Mouse (Mus musculus) thymus, adult 2 months (tissue): ENCODE data around the gene Mogat2. TPM values are rescaled to one million over a fixed set of nuclear protein-coding genes. Genes with fewer than 3 reads are reported as not detected.

Experiments
- DNase-seq: peaks from one replicate; pipeline ENCODE4 v3.0.0; 2021
- H3K27ac ChIP-seq: fragments of 200-500 bp; 2 replicates; pipeline ENCODE4 v1.5.1; 2012; ENCODE audit warnings: low read length, control low read depth; ENCODE audit not compliant: control insufficient read depth, insufficient read depth
- H3K27me3 ChIP-seq: fragments of 200-500 bp; 2 replicates; pipeline ENCODE4 v1.6.1; 2012; ENCODE audit warnings: mild to moderate bottlenecking, low read length, moderate library complexity, mixed read lengths; ENCODE audit not compliant: control insufficient read depth, insufficient read depth
- H3K36me3 ChIP-seq: fragments of 200-500 bp; 2 replicates; pipeline ENCODE4 v1.6.1; 2012; ENCODE audit warnings: mild to moderate bottlenecking, low read length, moderate library complexity; ENCODE audit not compliant: control insufficient read depth, insufficient read depth
- H3K4me1 ChIP-seq: fragments of 200-500 bp; replicated peaks from 2 replicates; pipeline ENCODE4 v1.6.1; 2012; ENCODE audit warnings: low read length; ENCODE audit not compliant: control insufficient read depth, insufficient read depth
- H3K4me3 ChIP-seq: fragments of 200-500 bp; 2 replicates; pipeline ENCODE4 v1.5.1; 2012; ENCODE audit warnings: mild to moderate bottlenecking, low read length, control low read depth, moderate library complexity; ENCODE audit not compliant: control insufficient read depth, insufficient read depth
- CTCF ChIP-seq: fragments of 200-500 bp; IDR thresholded peaks from 2 replicates; pipeline ENCODE4 v1.5.1; 2012; ENCODE audit warnings: mild to moderate bottlenecking, control low read depth, low read length, moderate library complexity, borderline replicate concordance; ENCODE audit not compliant: control insufficient read depth, poor library complexity, insufficient read depth; ENCODE audit errors: extremely low read depth
- POLR2A ChIP-seq: fragments of 200-500 bp; IDR thresholded peaks from 2 replicates; pipeline ENCODE4 v1.6.1; 2012; ENCODE audit warnings: mild to moderate bottlenecking, low read length, control low read depth, moderate library complexity; ENCODE audit not compliant: control insufficient read depth, poor library complexity, insufficient read depth; ENCODE audit errors: extremely low read depth
- WGBS: fragments of 180-500 bp; shearing (Covaris S2); methylation state at CpG from one replicate; pipeline ENCODE4 v1.1.7; 2018; 5-methylcytosine and 5-hydroxymethylcytosine counted together
- polyA plus RNA-seq: library from polyadenylated mRNA; depleted of rRNA; stranded (reverse); fragments of >200 nt; gene quantifications from 2 replicates; pipeline ENCODE4 v1.2.3, GENCODE M21; 2012

Mogat2 gene
- polyA plus RNA-seq, 1 experiment, result 0.32 TPM

GRCm38 (mm10) chr7:99199451-99200175 is 38.8 kb downstream of the Mogat2 start:
- H3K4me1 ChIP-seq, result no peaks in the 10 kb centered on the region
- H3K27ac ChIP-seq, result no peak overlapping the region
- TF ChIP-seq CTCF, result no peak
- no peak for TF ChIP-seq POLR2A
- H3K27me3 ChIP-seq, result no peaks in the 10 kb centered on the region
- no peaks in the 10 kb centered on the region for H3K36me3 ChIP-seq
- WGBS, result 77% methylated on average over 9 of the region's 9 CpGs
- no peak overlapping the region for H3K4me3 ChIP-seq
- no peak for DNase-seq

GRCm38 (mm10) chr7:99198811-99199210 is 39.6 kb downstream of the Mogat2 start:
- no peak for DNase-seq
- H3K27ac ChIP-seq, result no peak overlapping the region
- WGBS, result 94% methylated on average over 2 of the region's 2 CpGs

GRCm38 (mm10) chr7:99194511-99194910 is 43.9 kb downstream of the Mogat2 start:
- no peak overlapping the region for H3K27ac ChIP-seq
- 83% methylated on average over 2 of the region's 2 CpGs for WGBS
- H3K4me1 ChIP-seq, result 0 out of 2 replicates have a peak, but pooled peaks cover 3% of the 10 kb centered on the region
- no peaks in the 10 kb centered on the region for H3K27me3 ChIP-seq
- no peaks in the 10 kb centered on the region for H3K36me3 ChIP-seq
- H3K4me3 ChIP-seq, result no peak overlapping the region
- no peak for DNase-seq
- no peak for TF ChIP-seq POLR2A
- TF ChIP-seq CTCF, result no peak

More at GRCm38 (mm10) chr7:99198811-99199210, 39.6 kb downstream of the Mogat2 start:
- TF ChIP-seq POLR2A, result no peak
- TF ChIP-seq CTCF, result no peak
- H3K4me1 ChIP-seq, result no peaks in the 10 kb centered on the region
- no peaks in the 10 kb centered on the region for H3K36me3 ChIP-seq
- H3K4me3 ChIP-seq, result no peak overlapping the region
- H3K27me3 ChIP-seq, result no peaks in the 10 kb centered on the region

- no peak overlapping the region for H3K4me3 ChIP-seq
- WGBS, result 92% methylated on average over 4 of the region's 4 CpGs
- no peaks in the 10 kb centered on the region for H3K36me3 ChIP-seq
- H3K27ac ChIP-seq, result no peak overlapping the region
- DNase-seq, result no peak
- H3K4me1 ChIP-seq, result 0 out of 2 replicates have a peak, but pooled peaks cover 3% of the 10 kb centered on the region
- TF ChIP-seq POLR2A (no peak), CTCF (no peak)
- H3K27me3 ChIP-seq, result no peaks in the 10 kb centered on the region
These were observed 44.5 kb downstream of the Mogat2 start for GRCm38 (mm10) chr7:99193926-99194325.

DNA sequence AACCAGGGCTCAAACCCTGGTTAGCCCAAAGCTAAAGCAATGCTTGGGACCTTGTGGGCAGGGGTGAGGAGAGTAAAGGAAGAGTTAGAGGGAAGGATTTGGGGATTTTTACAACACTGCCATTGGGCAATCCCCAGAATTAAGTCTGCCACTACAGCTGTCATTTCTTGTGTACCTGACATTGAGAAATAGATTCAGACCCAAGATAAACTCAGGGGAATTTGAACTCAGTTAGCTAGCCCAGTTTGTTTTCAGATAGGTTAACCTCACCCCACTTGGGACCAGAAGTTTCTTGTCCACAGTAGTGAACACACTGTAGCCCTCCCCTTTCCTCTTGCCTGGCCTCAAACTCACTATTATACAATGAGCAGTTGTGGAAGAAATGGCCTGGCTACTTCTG is 47.0 kb downstream of the Mogat2 start:
- no peak for DNase-seq
- TF ChIP-seq CTCF (no peak), POLR2A (no peak)
- Histone ChIP-seq H3K36me3 (no peaks in the 10 kb centered on the region), H3K4me3 (no peak overlapping the region), H3K27ac (no peak overlapping the region), H3K4me1 (0 out of 2 replicates have a peak, but pooled peaks cover 3% of the 10 kb centered on the region), H3K27me3 (no peaks in the 10 kb centered on the region)

DNA sequence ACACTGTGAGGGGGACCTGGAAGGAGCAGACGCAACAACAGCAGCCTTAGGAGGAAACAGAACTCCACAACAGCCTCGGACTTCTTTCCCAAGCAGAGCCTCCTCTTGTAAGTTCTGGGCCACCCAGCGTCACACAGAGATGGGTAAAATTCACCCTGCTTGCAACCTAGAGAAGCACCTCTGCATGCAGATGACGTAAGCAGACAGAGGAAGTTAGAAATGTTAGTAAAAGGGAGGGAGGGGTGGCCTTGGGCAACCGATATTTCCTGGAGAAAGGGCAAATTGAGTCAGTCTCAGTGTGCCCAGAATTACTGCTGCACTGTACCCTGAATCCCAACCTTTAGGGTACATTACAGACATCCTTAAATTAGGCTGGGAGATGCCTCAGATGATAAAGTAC is 48.5 kb downstream of the Mogat2 start:
- 44% methylated on average over 5 of the region's 5 CpGs for WGBS
- no peak overlapping the region for H3K27ac ChIP-seq
- no peaks in the 10 kb centered on the region for H3K27me3 ChIP-seq
- no peaks in the 10 kb centered on the region for H3K36me3 ChIP-seq
- no peak for DNase-seq
- 0 out of 2 replicates have a peak, but pooled peaks cover 3% of the 10 kb centered on the region for H3K4me1 ChIP-seq
- no peak for TF ChIP-seq POLR2A
- no peak for TF ChIP-seq CTCF
- no peak overlapping the region for H3K4me3 ChIP-seq
